Mouse (Mus musculus): ENCODE data around the gene Crybg3. TPM values are rescaled to one million over a fixed set of nuclear protein-coding genes. Genes with fewer than 3 reads are reported as not detected.

Gene Crybg3
- total and polyA plus RNA-seq, 3 experiments: 0.10 to 2.9 (median 1.4) TPM

DNA sequence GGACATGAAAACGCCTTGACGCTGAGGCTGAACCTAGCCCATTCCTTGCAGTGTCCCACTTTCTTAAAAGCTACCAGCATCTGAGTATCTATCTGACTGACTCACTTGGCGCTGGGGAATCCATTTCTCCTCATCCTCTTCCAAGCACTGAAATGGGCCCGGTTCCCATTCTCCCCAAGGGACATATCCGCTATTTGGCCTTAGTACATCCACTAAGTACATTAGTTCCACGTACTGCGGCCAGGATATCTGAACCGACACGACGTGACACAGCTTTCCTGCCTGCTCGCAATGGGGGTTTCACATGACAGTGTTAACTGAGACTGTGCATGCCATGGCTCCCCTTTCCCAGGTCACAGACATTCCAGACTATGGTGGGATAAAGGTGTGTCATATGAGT, 66.4 kb downstream of the Crybg3 start:
- peaks cover 4% of the 10 kb centered on the region; the same call in 1 of the 2 replicates for H3K27me3 ChIP-seq (ENCODE audit: insufficient read depth, low read length)
- no peaks in the 10 kb centered on the region for H3K36me3 ChIP-seq (replicated peaks)
- no peak overlapping the region for H3K4me3 ChIP-seq (ENCODE audit: low read depth, low read length)
- no peaks in the 10 kb centered on the region for H3K9me3 ChIP-seq (replicated peaks)
- peaks cover 3% of the 10 kb centered on the region; the same call in 1 of the 2 replicates for H3K4me1 ChIP-seq (ENCODE audit: insufficient read depth, low read depth, low read length)
- no peak for DNase-seq (ENCODE audit: low spot score)
- no peak for ATAC-seq (ENCODE audit: extremely low read depth, insufficient number of reproducible peaks, low FRiP score, poor library complexity, severe bottlenecking)
- TF ChIP-seq TAL1 (conservative IDR thresholded peaks at IDR 0.05; ENCODE audit: low read depth, low read length) (no peak), POLR2AphosphoS5 (IDR thresholded peaks at IDR 0.05; ENCODE audit: insufficient replicate concordance, low read depth, low read length) (no peak), GATA2 (IDR thresholded peaks at IDR 0.05; ENCODE audit: borderline replicate concordance, low read depth, low read length) (no peak), CTCF (IDR thresholded peaks at IDR 0.05; ENCODE audit: low read depth, low read length) (no peak), GATA1 (IDR thresholded peaks at IDR 0.05; ENCODE audit: borderline replicate concordance, low read length) (no peak)

GRCm38 (mm10) chr16:59532561-59532960, 68.2 kb downstream of the Crybg3 start:
- no peaks in the 10 kb centered on the region for H3K36me3 ChIP-seq (replicated peaks)
- no peak for TF ChIP-seq TAL1 (conservative IDR thresholded peaks at IDR 0.05; ENCODE audit: low read depth, low read length)
- no peak for TF ChIP-seq CTCF (IDR thresholded peaks at IDR 0.05; ENCODE audit: low read depth, low read length)
- TF ChIP-seq GATA2 (IDR thresholded peaks at IDR 0.05; ENCODE audit: borderline replicate concordance, low read depth, low read length): no peak
- no peak for TF ChIP-seq GATA1 (IDR thresholded peaks at IDR 0.05; ENCODE audit: borderline replicate concordance, low read length)
- TF ChIP-seq POLR2AphosphoS5 (IDR thresholded peaks at IDR 0.05; ENCODE audit: insufficient replicate concordance, low read depth, low read length): no peak
- H3K4me3 ChIP-seq (ENCODE audit: low read depth, low read length): no peak overlapping the region
- H3K4me1 ChIP-seq (ENCODE audit: insufficient read depth, low read depth, low read length): peaks cover 3% of the 10 kb centered on the region; the same call in 1 of the 2 replicates
- DNase-seq (ENCODE audit: low spot score) (no peak), ATAC-seq (ENCODE audit: extremely low read depth, insufficient number of reproducible peaks, low FRiP score, poor library complexity, severe bottlenecking) (no peak)
- H3K9me3 ChIP-seq (replicated peaks): no peaks in the 10 kb centered on the region
- H3K27me3 ChIP-seq (ENCODE audit: insufficient read depth, low read length): peaks cover 9% of the 10 kb centered on the region; the same call in 1 of the 2 replicates

DNA sequence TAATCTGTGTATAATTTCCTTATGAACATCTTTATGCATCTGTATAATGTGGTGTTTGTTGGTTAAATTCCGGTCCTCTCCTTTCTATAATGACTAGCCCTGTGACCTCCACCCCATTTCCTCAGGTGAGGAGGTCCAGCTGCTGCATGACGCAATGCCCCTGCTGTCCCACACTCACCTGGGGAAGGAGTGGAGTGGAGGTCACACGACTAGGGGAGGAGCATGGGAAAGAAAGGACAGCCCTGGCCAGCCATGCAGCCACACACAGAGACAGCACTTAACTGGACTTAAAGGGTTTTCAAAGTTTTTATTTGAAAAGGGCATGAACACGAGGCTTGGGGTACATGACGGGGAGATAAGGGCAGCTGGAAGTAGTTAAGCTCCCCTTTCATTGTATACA, 69.5 kb downstream of the Crybg3 start:
- Histone ChIP-seq H3K4me1 (ENCODE audit: insufficient read depth, low read depth, low read length) (peaks cover 3% of the 10 kb centered on the region; the same call in 1 of the 2 replicates), H3K9me3 (replicated peaks) (no peaks in the 10 kb centered on the region), H3K36me3 (replicated peaks) (no peaks in the 10 kb centered on the region), H3K27me3 (ENCODE audit: insufficient read depth, low read length) (peaks cover 9% of the 10 kb centered on the region), H3K4me3 (ENCODE audit: low read depth, low read length) (no peak overlapping the region)
- no peak for TF ChIP-seq POLR2AphosphoS5 (IDR thresholded peaks at IDR 0.05; ENCODE audit: insufficient replicate concordance, low read depth, low read length)
- no peak for TF ChIP-seq GATA1 (IDR thresholded peaks at IDR 0.05; ENCODE audit: borderline replicate concordance, low read length)
- no peak for TF ChIP-seq GATA2 (IDR thresholded peaks at IDR 0.05; ENCODE audit: borderline replicate concordance, low read depth, low read length)
- no peak for TF ChIP-seq TAL1 (conservative IDR thresholded peaks at IDR 0.05; ENCODE audit: low read depth, low read length)
- TF ChIP-seq CTCF (IDR thresholded peaks at IDR 0.05; ENCODE audit: low read depth, low read length): no peak
- ATAC-seq (ENCODE audit: extremely low read depth, insufficient number of reproducible peaks, low FRiP score, poor library complexity, severe bottlenecking) (no peak), DNase-seq (ENCODE audit: low spot score) (no peak)

DNA sequence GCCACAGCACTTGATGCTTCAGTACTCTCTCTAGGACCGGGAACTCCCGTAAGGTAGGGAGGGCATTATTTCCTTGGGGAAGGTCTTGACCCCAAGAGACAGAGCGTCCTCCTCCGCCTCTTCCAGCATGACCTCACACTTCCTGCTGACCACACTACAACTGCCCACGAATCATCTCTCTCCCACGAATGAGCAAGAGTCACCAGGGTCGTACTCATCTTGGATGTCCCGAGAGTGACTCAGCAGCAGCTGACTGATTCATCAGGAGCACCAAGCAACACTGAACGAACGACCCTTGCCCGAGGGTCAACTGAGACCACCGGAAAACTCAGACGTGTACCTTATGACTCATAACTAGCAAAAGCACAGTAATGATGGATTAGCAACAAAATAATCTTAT, 71.2 kb downstream of the Crybg3 start:
- DNase-seq (ENCODE audit: low spot score) (no peak), ATAC-seq (ENCODE audit: extremely low read depth, insufficient number of reproducible peaks, low FRiP score, poor library complexity, severe bottlenecking) (no peak)
- TF ChIP-seq GATA1 (IDR thresholded peaks at IDR 0.05; ENCODE audit: borderline replicate concordance, low read length): no peak
- TF ChIP-seq CTCF (IDR thresholded peaks at IDR 0.05; ENCODE audit: low read depth, low read length): no peak
- no peak for TF ChIP-seq POLR2AphosphoS5 (IDR thresholded peaks at IDR 0.05; ENCODE audit: insufficient replicate concordance, low read depth, low read length)
- TF ChIP-seq TAL1 (conservative IDR thresholded peaks at IDR 0.05; ENCODE audit: low read depth, low read length): no peak
- TF ChIP-seq GATA2 (IDR thresholded peaks at IDR 0.05; ENCODE audit: borderline replicate concordance, low read depth, low read length): no peak
- Histone ChIP-seq H3K4me3 (ENCODE audit: low read depth, low read length) (no peak overlapping the region), H3K4me1 (ENCODE audit: insufficient read depth, low read depth, low read length) (peaks cover 3% of the 10 kb centered on the region; the same call in 1 of the 2 replicates), H3K36me3 (replicated peaks) (no peaks in the 10 kb centered on the region), H3K9me3 (replicated peaks) (no peaks in the 10 kb centered on the region), H3K27me3 (ENCODE audit: insufficient read depth, low read length) (peaks cover 9% of the 10 kb centered on the region)

DNA sequence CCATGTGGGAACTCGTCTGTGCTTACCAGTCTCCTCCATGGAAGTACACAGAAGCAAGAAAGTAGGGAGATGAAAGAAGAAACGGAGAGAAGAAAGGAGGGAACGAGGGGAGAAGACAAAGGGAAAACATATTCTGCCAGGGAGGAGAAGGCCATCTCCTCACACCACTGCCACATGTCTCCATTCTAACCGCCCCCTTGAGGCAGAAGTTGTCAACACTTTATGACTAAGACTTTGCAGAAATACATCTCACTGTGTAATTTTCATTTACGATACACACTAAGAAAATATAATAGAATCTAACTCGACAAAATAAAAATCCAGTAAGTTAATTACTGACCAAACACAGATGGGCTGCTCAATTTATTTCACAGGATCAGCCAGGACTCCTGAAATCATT, 73.8 kb downstream of the Crybg3 start:
- ATAC-seq (ENCODE audit: extremely low read depth, insufficient number of reproducible peaks, low FRiP score, poor library complexity, severe bottlenecking) (no peak; the same call in 1 of the 2 replicates), DNase-seq (ENCODE audit: low spot score) (no peak)
- Histone ChIP-seq H3K9me3 (replicated peaks) (no peaks in the 10 kb centered on the region), H3K4me1 (ENCODE audit: insufficient read depth, low read depth, low read length) (no peaks in the 10 kb centered on the region), H3K36me3 (replicated peaks) (no peaks in the 10 kb centered on the region), H3K4me3 (ENCODE audit: low read depth, low read length) (no peak overlapping the region), H3K27me3 (ENCODE audit: insufficient read depth, low read length) (peaks cover 16% of the 10 kb centered on the region)
- TF ChIP-seq POLR2AphosphoS5 (IDR thresholded peaks at IDR 0.05; ENCODE audit: insufficient replicate concordance, low read depth, low read length) (no peak), TAL1 (conservative IDR thresholded peaks at IDR 0.05; ENCODE audit: low read depth, low read length) (no peak), GATA2 (IDR thresholded peaks at IDR 0.05; ENCODE audit: borderline replicate concordance, low read depth, low read length) (no peak), GATA1 (IDR thresholded peaks at IDR 0.05; ENCODE audit: borderline replicate concordance, low read length) (no peak), CTCF (IDR thresholded peaks at IDR 0.05; ENCODE audit: low read depth, low read length) (no peak)

DNA sequence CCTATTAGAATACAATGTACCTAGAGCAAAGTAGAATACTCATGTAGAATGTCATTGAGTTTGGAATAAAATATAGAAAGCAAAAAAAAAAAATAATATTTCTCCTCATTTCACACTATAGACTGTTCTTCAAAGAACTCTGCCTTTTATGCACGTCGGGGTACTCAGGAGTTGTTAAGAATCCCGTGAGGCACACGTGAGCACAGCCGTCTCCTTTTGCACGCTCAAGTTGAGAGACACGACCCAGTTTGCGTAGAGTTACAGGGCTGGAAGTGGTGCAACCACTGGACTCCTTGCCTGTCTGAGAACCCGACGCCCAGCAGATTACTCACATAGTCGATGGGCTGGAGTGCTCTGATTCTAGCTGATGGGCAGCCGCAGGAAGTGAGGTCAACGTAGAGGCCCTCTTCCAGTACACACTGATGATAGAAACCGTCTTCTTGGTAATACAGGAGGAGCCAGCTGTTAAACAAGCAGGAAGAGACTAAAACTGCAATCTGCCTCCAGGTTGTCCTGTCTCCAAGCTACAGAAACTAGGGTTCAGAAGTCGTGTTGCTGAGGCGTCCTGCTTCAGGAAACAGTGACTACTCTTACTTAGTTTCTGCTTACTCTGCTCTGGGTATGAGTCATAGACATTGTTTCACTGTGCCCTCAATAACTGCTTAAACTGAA, 78.9 kb downstream of the Crybg3 start:
- DNase-seq (ENCODE audit: low spot score) (no peak), ATAC-seq (ENCODE audit: extremely low read depth, insufficient number of reproducible peaks, low FRiP score, poor library complexity, severe bottlenecking) (no peak)
- H3K4me3 ChIP-seq (ENCODE audit: low read depth, low read length): no peak overlapping the region

More for the DNA sequence above, 78.9 kb downstream of the Crybg3 start:
- H3K36me3 ChIP-seq (replicated peaks): no peaks in the 10 kb centered on the region
- H3K27me3 ChIP-seq (ENCODE audit: insufficient read depth, low read length): peaks cover 18% of the 10 kb centered on the region
- no peaks in the 10 kb centered on the region for H3K9me3 ChIP-seq (replicated peaks)
- no peak for TF ChIP-seq CTCF (IDR thresholded peaks at IDR 0.05; ENCODE audit: low read depth, low read length)
- TF ChIP-seq TAL1 (conservative IDR thresholded peaks at IDR 0.05; ENCODE audit: low read depth, low read length): no peak
- TF ChIP-seq GATA2 (IDR thresholded peaks at IDR 0.05; ENCODE audit: borderline replicate concordance, low read depth, low read length): no peak
- no peak for TF ChIP-seq POLR2AphosphoS5 (IDR thresholded peaks at IDR 0.05; ENCODE audit: insufficient replicate concordance, low read depth, low read length)
- no peak for TF ChIP-seq GATA1 (IDR thresholded peaks at IDR 0.05; ENCODE audit: borderline replicate concordance, low read length)
- no peaks in the 10 kb centered on the region for H3K4me1 ChIP-seq (ENCODE audit: insufficient read depth, low read depth, low read length)

All from G1E (cell line).